Mouse (Mus musculus): ENCODE results near the gene Srgap1. TPM values are rescaled to one million over a fixed set of nuclear protein-coding genes. Genes with fewer than 3 reads are reported as not detected.
A peak's percentile ranks its signal among the peaks of the same experiment; 100 is the strongest.

Srgap1 gene
- total RNA-seq, 2 experiments from 2014 or later, result 10.0 to 13.6 TPM

DNA sequence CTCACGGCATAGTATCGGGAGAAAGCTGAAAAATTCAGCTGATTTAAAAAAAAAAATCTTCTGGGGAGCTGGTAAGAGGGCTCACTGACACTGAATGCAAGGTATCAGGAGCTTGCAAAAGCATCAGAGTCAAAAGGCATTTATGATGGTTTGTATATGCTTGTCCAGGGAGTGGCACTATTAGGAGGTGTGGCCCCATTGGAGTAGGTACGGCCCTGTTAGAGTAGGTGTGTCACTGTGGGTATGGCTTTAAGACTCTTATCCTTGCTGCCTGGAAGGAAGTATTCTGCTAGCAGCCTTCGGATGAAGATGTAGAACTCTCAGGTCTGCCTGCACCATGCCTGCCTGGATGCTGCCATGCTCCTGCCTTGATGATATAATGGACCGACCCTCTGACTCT, 26.2 kb downstream of the Srgap1 start:
- DNase-seq (ENCODE audit: low spot score in 2 of 2), result no peak
- intact Hi-C loops (cut with DNase I), result no loop called here

DNA sequence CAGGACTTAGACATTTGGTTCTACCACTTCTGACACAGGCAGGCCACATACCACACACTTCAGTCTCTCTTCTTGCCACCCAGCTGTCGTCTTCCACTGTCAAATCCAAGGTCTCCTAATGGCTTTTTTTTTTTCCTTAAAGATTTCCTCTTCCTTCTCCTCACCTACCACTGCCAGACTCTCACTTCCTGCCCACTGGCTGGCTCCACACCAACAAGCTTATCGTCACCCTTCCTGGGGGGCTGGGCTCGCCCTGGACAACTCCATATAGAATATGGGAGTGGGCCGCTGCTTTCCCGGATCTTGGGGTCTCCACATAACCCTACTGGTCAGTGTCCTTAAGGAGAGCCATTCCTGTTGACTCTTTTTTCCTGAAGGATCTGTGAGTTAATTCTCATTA, 26.9 kb downstream of the Srgap1 start:
- intact Hi-C loops (cut with DNase I), result no loop called here
- DNase-seq (ENCODE audit: low spot score in 2 of 2), result no peak

DNA sequence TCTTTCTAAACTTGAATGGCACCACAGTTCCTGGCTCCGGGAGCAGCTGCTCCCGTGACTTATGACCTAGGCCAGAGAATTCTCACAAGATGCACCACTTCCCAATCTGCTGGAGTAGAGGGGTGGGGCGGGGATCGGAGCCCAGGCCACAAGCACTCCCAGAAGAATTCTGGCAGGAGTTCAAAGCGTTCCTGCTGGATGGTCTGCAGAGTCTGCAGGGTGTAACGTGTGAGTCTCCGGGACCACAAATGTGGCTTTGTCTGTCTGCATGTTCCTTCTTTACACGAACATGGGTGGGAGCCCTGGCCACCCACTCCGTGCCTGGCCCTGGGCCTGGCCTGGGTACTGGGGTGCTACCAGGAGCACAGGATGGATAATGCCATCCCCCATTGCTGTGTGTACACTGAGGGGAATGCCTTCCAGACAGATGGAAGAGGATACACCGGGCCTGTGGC, 28.5 kb downstream of the Srgap1 start:
- intact Hi-C loops (cut with DNase I), result no loop called here
- DNase-seq (ENCODE audit: low spot score in 2 of 2), result peak in 1 of 2 experiments; percentile 11

DNA sequence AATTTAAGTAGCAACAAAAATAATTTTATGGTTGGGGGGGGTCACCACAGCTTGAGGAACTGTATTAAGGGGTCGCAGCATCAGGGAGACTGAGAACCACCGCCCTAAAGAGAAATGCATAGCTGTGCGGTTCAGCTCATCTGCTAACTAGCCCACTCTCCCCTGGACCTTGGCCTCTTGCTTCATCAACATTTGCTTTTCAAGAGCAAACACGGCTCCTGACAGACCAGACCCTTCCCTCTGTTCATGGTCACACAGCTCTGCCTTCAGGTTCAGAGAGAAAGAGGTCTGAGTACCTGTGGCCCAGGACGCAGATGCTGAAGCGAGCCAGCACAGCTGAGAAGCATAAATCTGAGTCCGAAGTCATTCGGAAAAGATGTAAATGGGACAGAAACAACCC, 29.4 kb downstream of the Srgap1 start:
- intact Hi-C loops (cut with DNase I), result no loop called here
- no peak for DNase-seq (ENCODE audit: low spot score in 2 of 2)

DNA sequence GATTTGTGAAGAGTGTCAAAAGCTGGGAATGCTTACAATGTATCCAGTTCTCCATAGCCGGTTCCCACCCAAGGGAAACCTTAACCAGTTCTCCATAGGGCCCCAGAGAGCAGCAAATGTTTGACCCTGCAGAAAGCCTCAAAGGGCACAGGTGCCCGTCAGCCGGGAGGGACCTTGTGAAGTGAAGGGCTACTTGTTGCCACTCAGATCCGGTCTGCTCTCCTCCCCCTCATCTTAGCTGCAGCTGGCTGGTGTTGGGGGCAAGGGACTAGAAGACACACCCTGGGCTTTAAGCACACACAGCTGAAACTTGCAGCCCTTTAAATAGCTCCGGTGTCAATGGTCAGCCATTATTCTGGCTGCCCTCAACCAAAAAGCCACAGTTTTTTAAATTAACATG, 30.1 kb downstream of the Srgap1 start:
- intact Hi-C loops (cut with DNase I), result no loop called here
- no peak for DNase-seq (ENCODE audit: low spot score in 2 of 2)

DNA sequence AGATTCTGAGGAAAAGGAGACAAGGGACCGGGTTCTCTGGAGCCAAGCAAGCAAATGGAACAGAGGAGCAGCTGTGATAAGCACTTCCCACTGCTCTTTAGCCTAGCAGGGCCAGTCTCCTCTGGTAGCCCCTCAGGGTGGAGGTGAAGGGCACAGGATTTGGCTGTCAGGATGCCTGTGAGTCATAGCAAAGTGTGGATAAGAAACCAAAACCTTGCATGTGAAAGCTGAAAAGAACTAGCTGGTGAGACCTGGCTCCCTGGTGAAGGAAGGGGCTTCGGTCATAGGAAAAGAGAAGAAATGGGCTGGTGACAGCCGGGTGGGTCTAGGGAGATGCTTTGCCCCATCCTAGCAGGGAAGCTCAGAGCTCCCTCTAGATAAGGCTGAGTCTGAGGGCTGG, 30.5 kb downstream of the Srgap1 start:
- intact Hi-C loops (cut with DNase I), result no loop called here
- no peak for DNase-seq (ENCODE audit: low spot score in 2 of 2)

DNA sequence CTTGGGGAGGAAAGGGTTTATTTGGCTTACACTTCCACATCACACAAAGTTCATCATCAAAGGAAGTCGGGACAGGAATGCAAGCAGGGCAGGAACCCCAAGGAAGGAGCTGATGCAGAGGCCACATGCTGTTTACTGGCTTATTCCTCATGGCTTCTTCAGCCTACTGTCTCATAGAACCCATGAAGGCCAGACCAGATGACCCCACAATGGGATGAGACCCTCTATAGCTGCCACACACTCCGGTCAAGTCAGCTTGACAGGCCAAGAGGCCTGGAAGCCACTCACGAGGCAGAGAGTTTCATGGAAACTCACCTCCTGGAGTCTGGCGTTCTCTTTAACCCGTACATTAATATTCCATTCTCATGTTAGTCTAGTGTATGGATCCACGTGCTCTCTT, 34.8 kb downstream of the Srgap1 start:
- no peak for DNase-seq (ENCODE audit: low spot score in 2 of 2)
- intact Hi-C loops (cut with DNase I), result no loop called here

DNA sequence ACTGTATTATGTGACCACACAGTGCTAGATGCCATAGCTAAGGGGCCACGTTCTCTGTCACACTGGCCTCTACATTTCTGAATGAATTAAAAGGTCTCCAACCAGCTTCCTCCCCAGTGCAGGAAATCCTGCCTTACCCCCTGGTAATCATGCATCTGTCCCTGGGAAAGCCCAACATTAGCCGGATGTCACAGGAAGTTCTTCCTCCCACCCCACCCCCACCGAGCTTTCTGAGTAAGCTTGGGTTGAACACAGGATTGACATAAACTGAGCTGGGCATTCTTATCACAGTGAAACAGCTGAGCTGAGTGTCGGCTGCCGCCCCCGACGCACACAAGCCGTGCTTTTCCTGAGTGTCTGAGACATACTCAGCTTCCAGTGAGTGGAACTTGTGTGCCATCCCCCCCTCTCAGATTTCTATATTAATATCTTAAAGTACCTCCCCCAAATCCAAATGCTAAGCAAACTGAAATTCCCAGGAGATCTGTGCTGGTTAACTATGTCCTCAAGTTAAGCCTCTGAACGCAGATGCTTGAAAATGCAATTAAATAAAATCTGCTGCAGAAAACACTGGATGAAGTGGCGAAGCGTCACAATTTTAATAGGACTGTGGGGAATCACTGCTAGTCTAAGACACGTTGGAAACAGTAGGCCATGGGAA, 38.3 kb downstream of the Srgap1 start:
- peak in 1 of 2 experiments; percentile 30 for DNase-seq (ENCODE audit: low spot score in 2 of 2)
- intact Hi-C loops (cut with DNase I), result no loop called here

DNA sequence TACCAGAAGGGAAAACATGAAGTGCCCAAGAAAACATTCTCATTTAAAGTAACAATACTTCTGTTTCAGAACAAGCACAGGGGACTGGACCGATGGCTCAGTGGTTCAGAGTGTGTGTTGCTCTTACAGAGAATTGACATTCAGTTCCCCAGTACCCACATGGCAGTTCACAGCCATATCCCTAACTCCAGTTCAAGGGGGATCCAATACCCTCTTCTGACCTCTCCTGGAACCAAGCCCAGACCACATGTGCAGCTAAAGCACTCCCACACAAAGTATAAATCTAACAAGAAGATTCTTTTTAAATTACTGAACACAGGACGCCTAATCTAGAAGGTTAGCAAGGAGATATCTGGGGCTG, 38.8 kb downstream of the Srgap1 start:
- DNase-seq (ENCODE audit: low spot score in 2 of 2), result no peak
- intact Hi-C loops (cut with DNase I), result no loop called here

DNA sequence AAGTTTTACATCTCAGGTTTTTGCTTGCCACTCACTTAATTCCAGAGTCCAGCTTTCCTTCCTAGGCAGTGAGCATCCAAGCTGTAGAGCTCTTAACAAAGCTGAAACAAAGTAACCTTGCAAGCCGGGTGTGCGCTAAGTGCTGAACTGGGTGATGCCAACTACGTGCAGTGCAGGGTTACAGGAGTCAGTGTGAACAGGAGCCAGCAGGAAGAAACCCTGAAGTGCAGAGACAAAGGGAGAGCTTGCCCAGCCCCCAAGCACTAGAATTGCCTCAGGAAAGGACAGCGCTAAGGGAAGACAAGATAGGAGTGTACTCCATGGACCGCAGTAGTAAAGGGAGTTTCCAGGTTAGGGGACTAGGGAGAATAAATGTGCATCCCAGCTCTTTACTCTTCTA, 40.5 kb downstream of the Srgap1 start:
- intact Hi-C loops (cut with DNase I), result no loop called here
- no peak for DNase-seq (ENCODE audit: low spot score in 2 of 2)

DNA sequence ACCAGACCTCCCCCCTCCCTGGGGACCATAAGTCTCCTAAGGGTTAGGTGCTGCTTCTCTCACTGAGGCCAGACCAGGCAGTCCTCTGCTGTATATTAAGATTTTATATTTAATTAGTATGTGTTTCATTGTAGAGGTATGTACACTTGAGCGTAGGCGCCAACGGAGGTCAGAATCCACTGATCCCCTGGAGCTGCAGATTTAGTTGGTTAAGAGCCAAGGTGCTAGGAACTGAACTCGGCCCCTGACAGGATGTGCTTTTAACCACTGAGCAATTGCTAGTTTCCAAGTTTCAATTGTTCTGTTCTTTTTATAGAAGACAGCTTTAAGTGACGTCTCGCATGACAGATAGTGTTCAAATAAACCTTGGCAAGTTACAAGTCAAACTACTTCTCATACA, 41.0 kb downstream of the Srgap1 start:
- intact Hi-C loops (cut with DNase I), result no loop called here

DNA sequence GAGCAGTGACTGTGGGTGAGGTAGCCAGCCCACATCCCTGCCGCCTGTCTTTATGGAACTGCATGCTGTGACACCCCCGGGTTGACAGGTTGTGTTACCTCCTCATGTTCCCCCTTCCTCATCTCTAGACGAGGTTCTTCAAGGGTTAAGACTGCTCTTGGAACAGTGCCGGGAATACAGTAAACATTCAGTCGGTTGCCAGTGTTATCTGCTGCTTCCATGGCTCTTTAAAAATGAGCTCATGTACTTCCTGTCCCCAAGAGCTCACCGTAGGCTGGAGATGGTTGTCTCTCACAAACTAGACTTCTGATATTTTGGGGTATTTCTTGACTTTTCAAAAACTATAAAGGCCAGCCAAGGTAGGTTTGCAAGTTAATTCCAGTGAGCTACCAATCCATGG, 41.6 kb downstream of the Srgap1 start:
- intact Hi-C loops (cut with DNase I), result no loop called here
- DNase-seq (ENCODE audit: low spot score in 2 of 2), result no peak

More for the DNA sequence above, 41.0 kb downstream of the Srgap1 start:
- no peak for DNase-seq (ENCODE audit: low spot score in 2 of 2)

DNA sequence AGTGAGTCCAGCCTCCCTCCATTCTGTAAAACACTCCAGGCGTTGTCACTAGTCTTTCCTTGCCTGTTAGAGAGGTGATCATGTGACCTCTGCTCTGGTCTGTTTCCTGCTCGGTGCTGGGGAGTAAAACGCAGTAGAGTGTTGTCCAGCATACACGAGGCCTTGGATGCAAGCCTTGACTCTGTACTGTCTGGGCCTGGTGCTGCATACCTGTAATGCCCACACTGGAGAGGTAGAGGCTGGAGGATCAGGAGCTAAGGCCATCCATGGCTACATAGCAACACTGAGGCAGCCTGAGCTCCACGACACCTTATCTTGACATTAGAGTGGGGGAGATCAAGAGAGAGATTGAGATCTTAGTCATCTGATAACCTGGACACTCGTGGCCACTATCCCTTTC, 44.2 kb downstream of the Srgap1 start:
- intact Hi-C loops (cut with DNase I), result no loop called here
- no peak for DNase-seq (ENCODE audit: low spot score in 2 of 2)

DNA sequence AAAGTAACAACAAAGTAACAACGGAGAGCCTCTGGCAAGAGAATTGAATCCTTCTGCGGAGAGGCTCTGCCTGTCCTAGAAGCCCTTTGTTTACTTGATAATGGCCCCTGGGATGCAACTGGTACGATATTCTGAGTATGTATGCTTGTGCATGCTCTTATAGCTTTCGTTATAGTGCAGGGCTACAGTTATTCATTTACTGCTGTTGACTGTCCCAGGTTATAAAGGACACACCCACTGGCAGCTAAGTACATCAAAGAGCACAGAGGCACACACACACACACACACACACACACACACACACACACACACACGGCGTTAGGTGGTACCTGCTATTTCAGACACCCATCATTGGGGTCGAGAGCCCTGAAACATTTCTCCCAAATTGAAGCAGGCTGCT, 48.3 kb downstream of the Srgap1 start:
- no peak for DNase-seq (ENCODE audit: low spot score in 2 of 2)
- intact Hi-C loops (cut with DNase I), result no loop called here

DNA sequence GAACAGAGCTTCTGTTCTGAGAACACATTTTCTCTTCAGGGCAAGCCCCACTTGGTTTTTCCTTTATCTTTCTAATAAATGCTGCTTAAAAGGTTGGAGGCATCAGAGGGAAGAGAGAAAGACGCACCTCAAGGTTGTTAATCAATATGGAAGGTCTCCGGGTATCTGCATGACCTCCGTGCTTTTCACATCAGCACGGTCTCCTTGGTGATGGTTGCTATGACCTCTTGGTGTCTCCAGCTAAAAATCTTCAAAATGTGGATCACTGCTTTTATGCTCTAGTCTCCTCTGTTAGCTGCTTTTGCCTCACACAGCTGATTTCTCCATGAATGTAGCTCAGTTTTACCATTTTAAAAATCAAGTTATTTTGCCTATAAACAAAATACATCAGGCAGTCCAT, 50.6 kb downstream of the Srgap1 start:
- no peak for DNase-seq (ENCODE audit: low spot score in 2 of 2)
- intact Hi-C loops (cut with DNase I), result no loop called here

DNA sequence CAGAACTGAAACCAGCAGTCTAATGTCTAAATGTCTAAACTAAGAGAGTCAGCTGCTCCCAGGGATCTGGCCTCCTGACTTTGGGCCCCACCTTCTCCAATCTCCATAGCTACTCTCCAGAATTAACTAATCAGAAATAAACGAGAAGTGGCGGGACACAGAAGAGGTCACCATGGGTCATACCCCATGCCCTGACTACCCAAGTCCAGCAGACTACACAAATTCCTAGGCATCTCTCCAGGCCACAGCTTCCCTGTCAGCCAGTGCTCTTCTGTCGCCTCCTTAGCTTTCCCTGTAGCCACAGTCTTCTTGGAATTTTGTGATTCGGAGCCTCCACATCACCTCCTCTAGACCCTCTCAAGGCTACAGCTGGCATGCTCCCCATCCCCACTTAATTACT, 51.7 kb downstream of the Srgap1 start:
- intact Hi-C loops (cut with DNase I), result no loop called here
- no peak for DNase-seq (ENCODE audit: low spot score in 2 of 2)

DNA sequence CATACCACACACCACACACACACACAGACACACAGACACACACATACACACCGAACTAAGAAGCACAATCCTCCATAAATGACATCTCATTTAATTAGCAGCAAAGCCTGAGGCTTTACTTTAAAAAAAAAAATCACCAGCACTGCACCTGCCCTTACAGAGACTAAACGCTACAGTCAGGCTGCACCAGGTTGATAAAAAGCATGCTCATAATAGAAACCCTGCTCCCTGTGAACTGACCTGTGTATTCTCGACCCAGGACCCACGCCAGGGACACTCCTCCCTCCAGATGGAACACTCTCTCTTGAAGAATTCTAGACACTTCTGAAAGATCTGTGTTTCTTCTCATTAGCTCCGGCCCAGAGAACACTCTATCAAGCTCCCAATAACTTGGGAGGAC, 52.5 kb downstream of the Srgap1 start:
- intact Hi-C loops (cut with DNase I), result no loop called here
- no peak for DNase-seq (ENCODE audit: low spot score in 2 of 2)

DNA sequence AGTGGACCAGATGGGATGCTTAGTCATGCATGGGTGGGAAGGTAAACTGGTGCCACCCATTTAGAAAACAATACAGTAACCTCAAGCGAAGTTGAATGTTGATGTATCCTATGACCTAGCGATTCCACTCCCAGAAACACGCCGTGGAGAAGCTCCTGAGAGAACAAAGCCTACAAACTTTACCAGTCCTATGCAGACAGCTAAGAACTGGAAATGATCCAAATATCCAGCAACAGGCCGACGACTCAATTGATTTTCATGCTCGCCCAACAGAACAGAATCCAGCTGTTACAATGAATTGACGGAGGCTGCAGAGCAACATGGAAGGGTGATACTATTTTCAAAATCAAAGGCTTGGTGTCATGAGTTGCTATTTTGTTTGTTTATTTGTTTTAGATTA, 54.5 kb downstream of the Srgap1 start:
- DNase-seq (ENCODE audit: low spot score in 2 of 2), result no peak
- intact Hi-C loops (cut with DNase I), result no loop called here

DNA sequence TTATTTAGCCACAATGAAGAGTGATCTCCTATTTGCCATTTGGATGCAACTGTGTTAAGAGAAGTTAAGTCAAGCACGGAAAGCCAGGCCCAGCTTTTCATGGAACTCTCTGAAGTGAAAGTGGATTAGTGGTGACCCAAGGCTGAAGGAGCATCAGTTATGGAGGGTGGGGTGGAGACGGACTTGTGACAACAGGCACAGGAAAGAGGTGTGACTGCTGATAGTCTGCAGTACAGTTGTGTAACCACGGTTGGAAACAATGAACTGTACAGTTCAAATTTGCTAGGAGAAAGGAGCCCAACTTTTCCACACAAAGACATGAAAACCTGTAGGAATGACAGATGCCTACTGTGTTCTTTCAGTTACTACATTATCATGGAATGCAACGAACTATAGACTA, 60.1 kb downstream of the Srgap1 start:
- no peak for DNase-seq (ENCODE audit: low spot score in 2 of 2)
- intact Hi-C loops (cut with DNase I), result no loop called here

DNA sequence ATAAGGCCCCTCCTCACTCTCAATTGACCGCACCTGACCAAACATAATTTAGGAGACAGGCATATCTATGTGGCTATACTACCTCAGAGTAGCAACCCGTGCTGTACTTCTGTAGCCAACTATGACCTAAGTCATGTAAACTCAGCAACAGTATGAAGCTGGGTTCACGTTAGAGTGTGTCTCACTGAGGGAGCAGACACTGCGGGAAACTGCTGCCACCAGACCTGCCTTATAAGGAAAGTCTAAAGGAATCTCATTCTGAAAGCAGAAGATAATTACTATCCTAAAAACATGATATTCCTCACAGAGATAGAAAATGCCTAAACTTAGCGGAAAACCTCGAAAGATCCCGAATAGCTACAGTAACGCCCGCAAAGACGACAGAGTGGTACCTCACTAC, 62.2 kb downstream of the Srgap1 start:
- DNase-seq (ENCODE audit: low spot score in 2 of 2), result no peak
- intact Hi-C loops (cut with DNase I), result no loop called here

DNA sequence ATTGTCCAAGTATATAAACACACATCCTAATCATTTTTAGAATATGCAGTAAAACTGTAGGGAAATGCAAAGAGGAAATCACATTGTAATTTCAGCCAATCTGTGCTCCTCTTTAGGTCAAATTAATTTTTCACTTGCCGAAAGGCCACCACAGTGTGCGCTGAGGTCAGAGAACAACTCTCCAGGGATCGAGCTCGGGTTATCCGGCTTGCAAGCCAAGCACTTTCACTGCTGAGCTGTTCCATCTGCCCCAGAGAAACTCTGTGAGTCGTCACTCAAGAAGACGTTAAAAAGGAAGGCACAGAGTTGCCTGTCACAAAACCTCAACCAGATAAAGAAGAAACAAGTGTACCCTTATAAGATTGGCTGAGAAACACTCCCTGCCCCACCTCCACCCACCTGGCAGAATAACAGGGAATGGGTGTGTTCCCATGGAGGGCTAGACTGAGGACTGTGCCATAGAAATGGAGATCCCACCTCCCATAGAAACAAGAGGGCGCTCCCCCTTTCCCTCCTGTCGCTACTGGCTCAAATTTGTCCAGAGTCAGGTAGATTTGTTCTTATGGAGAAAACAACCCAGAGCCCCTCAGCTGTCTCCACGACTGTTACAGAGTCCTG, 63.0 kb downstream of the Srgap1 start:
- DNase-seq (ENCODE audit: low spot score in 2 of 2), result no peak
- intact Hi-C loops (cut with DNase I), result no loop called here

DNA sequence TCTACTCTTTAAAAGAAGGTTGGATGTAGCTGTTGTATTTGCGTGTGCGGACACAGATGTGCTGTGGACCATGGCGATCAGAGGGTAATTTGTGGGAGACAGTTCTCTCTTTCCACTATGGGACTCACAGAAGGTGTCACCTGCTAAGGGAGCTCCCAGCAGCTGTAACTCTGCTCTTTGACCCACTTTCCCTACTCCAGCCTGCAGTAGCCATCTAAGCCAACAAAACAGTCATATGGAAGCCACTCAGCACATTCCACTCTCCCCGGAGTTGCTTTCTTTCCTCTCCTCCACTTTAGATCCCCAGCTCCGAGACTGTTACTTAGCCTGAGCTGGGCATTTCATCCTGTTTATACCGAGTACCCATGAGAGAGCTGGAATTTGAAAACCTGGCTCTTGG, 71.8 kb downstream of the Srgap1 start:
- intact Hi-C loops (cut with DNase I), result no loop called here
- no peak for DNase-seq (ENCODE audit: low spot score in 2 of 2)
